Mouse (Mus musculus): Measurements from ENCODE around the gene Golph3l. TPM values are rescaled to one million over a fixed set of nuclear protein-coding genes. Genes with fewer than 3 reads are reported as not detected.

The Golph3l gene
- polyA plus RNA-seq, 1 experiment from 2014 or later: 25.4 TPM

GRCm38 (mm10) chr3:95660788-95661478 lies 72.2 kb downstream of the Golph3l start:
- WGBS: 24% methylated on average over 2 of the region's 2 CpGs
- Histone ChIP-seq H3K27me3 (ENCODE audit: insufficient read depth, poor library complexity, severe bottlenecking) (no peaks in the 10 kb centered on the region), H3K9me3 (no peaks in the 10 kb centered on the region), H3K27ac (peak overlapping the region; percentile 98), H3K4me1 (peaks cover 50% of the 10 kb centered on the region), H3K4me3 (peak overlapping the region; percentile 97), H3K36me3 (peaks cover 53% of the 10 kb centered on the region)
- no peak for DNase-seq (ENCODE audit: low spot score)

- H3K36me3 ChIP-seq: peaks cover 53% of the 10 kb centered on the region
- no peak for DNase-seq (ENCODE audit: low spot score)
- H3K27me3 ChIP-seq (ENCODE audit: insufficient read depth, poor library complexity, severe bottlenecking): no peaks in the 10 kb centered on the region
- H3K4me3 ChIP-seq: peak overlapping the region; percentile 97
- H3K9me3 ChIP-seq: no peaks in the 10 kb centered on the region
- 20% methylated on average over 7 of the region's 7 CpGs for WGBS
- peak overlapping the region; percentile 98 for H3K27ac ChIP-seq
- peaks cover 61% of the 10 kb centered on the region for H3K4me1 ChIP-seq
These were observed 73.4 kb downstream of the Golph3l start for GRCm38 (mm10) chr3:95661945-95662715.

- H3K9me3 ChIP-seq: no peaks in the 10 kb centered on the region
- WGBS: 82% methylated on average over 7 of the region's 7 CpGs
- H3K4me3 ChIP-seq: peak overlapping the region; percentile 97
- peaks cover 53% of the 10 kb centered on the region for H3K36me3 ChIP-seq
- no peak for DNase-seq (ENCODE audit: low spot score)
- peaks cover 69% of the 10 kb centered on the region for H3K4me1 ChIP-seq
- H3K27me3 ChIP-seq (ENCODE audit: insufficient read depth, poor library complexity, severe bottlenecking): no peaks in the 10 kb centered on the region
- H3K27ac ChIP-seq: peak overlapping the region; percentile 98
These were observed 74.2 kb downstream of the Golph3l start for GRCm38 (mm10) chr3:95662724-95663449.

- H3K27ac ChIP-seq: no peak overlapping the region
- no peak for DNase-seq (ENCODE audit: low spot score)
- H3K36me3 ChIP-seq: peaks cover 55% of the 10 kb centered on the region
These were observed 74.8 kb downstream of the Golph3l start for GRCm38 (mm10) chr3:95663486-95663885.

GRCm38 (mm10) chr3:95663969-95664608 lies 75.4 kb downstream of the Golph3l start:
- Histone ChIP-seq H3K9me3 (no peaks in the 10 kb centered on the region), H3K4me1 (peaks cover 79% of the 10 kb centered on the region), H3K4me3 (no peak overlapping the region), H3K27me3 (ENCODE audit: insufficient read depth, poor library complexity, severe bottlenecking) (no peaks in the 10 kb centered on the region), H3K27ac (peak overlapping the region; percentile 36; the same call in 1 of the 2 replicates), H3K36me3 (peaks cover 61% of the 10 kb centered on the region)
- DNase-seq (ENCODE audit: low spot score): no peak
- 85% methylated on average over 3 of the region's 3 CpGs for WGBS

More at GRCm38 (mm10) chr3:95663486-95663885, 74.8 kb downstream of the Golph3l start:
- peaks cover 75% of the 10 kb centered on the region for H3K4me1 ChIP-seq
- 88% methylated on average over 2 of the region's 2 CpGs for WGBS
- H3K4me3 ChIP-seq: peak overlapping the region; percentile 27; the same call in 1 of the 2 replicates
- no peaks in the 10 kb centered on the region for H3K9me3 ChIP-seq
- no peaks in the 10 kb centered on the region for H3K27me3 ChIP-seq (ENCODE audit: insufficient read depth, poor library complexity, severe bottlenecking)

GRCm38 (mm10) chr3:95664940-95665352 lies 76.2 kb downstream of the Golph3l start:
- no peaks in the 10 kb centered on the region for H3K9me3 ChIP-seq
- peaks cover 79% of the 10 kb centered on the region for H3K4me1 ChIP-seq
- H3K27me3 ChIP-seq (ENCODE audit: insufficient read depth, poor library complexity, severe bottlenecking): no peaks in the 10 kb centered on the region
- peaks cover 67% of the 10 kb centered on the region for H3K36me3 ChIP-seq
- WGBS: 89% methylated on average over 4 of the region's 4 CpGs
- no peak overlapping the region for H3K4me3 ChIP-seq
- H3K27ac ChIP-seq: peak overlapping the region; percentile 83
- no peak for DNase-seq (ENCODE audit: low spot score)

- DNase-seq (ENCODE audit: low spot score): peak; percentile 95
- Histone ChIP-seq H3K4me1 (peaks cover 69% of the 10 kb centered on the region), H3K36me3 (peaks cover 63% of the 10 kb centered on the region), H3K4me3 (peak overlapping the region; percentile 33), H3K27me3 (ENCODE audit: insufficient read depth, poor library complexity, severe bottlenecking) (no peaks in the 10 kb centered on the region), H3K27ac (peak overlapping the region; percentile 83), H3K9me3 (no peaks in the 10 kb centered on the region)
- WGBS: 23% methylated on average over 6 of the region's 6 CpGs
These were observed 77.5 kb downstream of the Golph3l start for GRCm38 (mm10) chr3:95666124-95666844.

GRCm38 (mm10) chr3:95667521-95667920 lies 78.8 kb downstream of the Golph3l start:
- peak overlapping the region; percentile 24 for H3K4me3 ChIP-seq

GRCm38 (mm10) chr3:95668026-95668425 lies 79.3 kb downstream of the Golph3l start:
- Histone ChIP-seq H3K27me3 (ENCODE audit: insufficient read depth, poor library complexity, severe bottlenecking) (no peaks in the 10 kb centered on the region), H3K9me3 (no peaks in the 10 kb centered on the region), H3K27ac (peak overlapping the region; percentile 83), H3K4me3 (peak overlapping the region; percentile 24), H3K4me1 (peaks cover 70% of the 10 kb centered on the region), H3K36me3 (peaks cover 50% of the 10 kb centered on the region)
- WGBS: 32% methylated on average over 7 of the region's 7 CpGs
- DNase-seq (ENCODE audit: low spot score): peak; percentile 83

More at GRCm38 (mm10) chr3:95667521-95667920, 78.8 kb downstream of the Golph3l start:
- no peak for DNase-seq (ENCODE audit: low spot score)
- Histone ChIP-seq H3K36me3 (peaks cover 55% of the 10 kb centered on the region), H3K9me3 (no peaks in the 10 kb centered on the region), H3K4me1 (peaks cover 70% of the 10 kb centered on the region), H3K27me3 (ENCODE audit: insufficient read depth, poor library complexity, severe bottlenecking) (no peaks in the 10 kb centered on the region), H3K27ac (peak overlapping the region; percentile 83)
- 35% methylated on average over 4 of the region's 4 CpGs for WGBS
